Mouse (Mus musculus) liver, adult 2 months (tissue): ENCODE data around the gene Secisbp2. TPM values are rescaled to one million over a fixed set of nuclear protein-coding genes. Genes with fewer than 3 reads are reported as not detected.
A peak's percentile ranks its signal among the peaks of the same experiment; 100 is the strongest.

Source experiments
- DNase-seq: peaks from one replicate; pipeline ENCODE4 v3.0.0-alpha.2; 2011; ENCODE audit warnings: low read depth, low spot score; ENCODE audit errors: extremely low read depth
- H3K27ac ChIP-seq: fragments of 200-500 bp; replicated peaks from 2 replicates; pipeline ENCODE4 v1.5.1; 2012; ENCODE audit warnings: low read depth, mild to moderate bottlenecking, control low read depth, inconsistent platforms, low read length; ENCODE audit not compliant: insufficient read depth
- H3K27me3 ChIP-seq: fragments of 200-500 bp; 2 replicates; pipeline ENCODE4 v1.6.1; 2012; ENCODE audit warnings: mild to moderate bottlenecking, moderate library complexity, low read length, inconsistent platforms; ENCODE audit not compliant: control insufficient read depth, insufficient read depth
- H3K36me3 ChIP-seq: fragments of 200-500 bp; 2 replicates; pipeline ENCODE4 v1.6.1; 2012; ENCODE audit warnings: low read length, inconsistent platforms; ENCODE audit not compliant: control insufficient read depth, insufficient read depth
- H3K4me1 ChIP-seq: fragments of 200-500 bp; 2 replicates; pipeline ENCODE4 v1.6.1; 2011; ENCODE audit warnings: low read length; ENCODE audit not compliant: control insufficient read depth, insufficient read depth
- H3K4me3 ChIP-seq: fragments of 200-500 bp; 2 replicates; pipeline ENCODE4 v1.5.1; 2011; ENCODE audit warnings: low read depth, mild to moderate bottlenecking, control low read depth, low read length, moderate library complexity; ENCODE audit not compliant: insufficient read depth
- H3K79me2 ChIP-seq: fragments of 200-500 bp; 2 replicates; pipeline ENCODE4 v1.6.1; 2012; ENCODE audit warnings: inconsistent platforms, mild to moderate bottlenecking, low read length, moderate library complexity; ENCODE audit not compliant: control insufficient read depth, insufficient read depth
- H3K9ac ChIP-seq: fragments of 200-500 bp; 2 replicates; pipeline ENCODE4 v1.6.1; 2012; ENCODE audit warnings: low read depth, mild to moderate bottlenecking, control low read depth, inconsistent platforms, low read length
- CTCF ChIP-seq: fragments of 200-500 bp; IDR thresholded peaks from 2 replicates; pipeline ENCODE4 v1.5.1; 2011; ENCODE audit warnings: low read depth, low read length, control low read depth
- POLR2A ChIP-seq: fragments of 200-500 bp; IDR thresholded peaks from 2 replicates; pipeline ENCODE4 v1.6.1; 2011; ENCODE audit warnings: low read length, control low read depth; ENCODE audit not compliant: insufficient read depth; ENCODE audit errors: extremely low read depth
- WGBS: fragments of 180-500 bp; shearing (Covaris S2); methylation state at CpG from one replicate; pipeline ENCODE4 v1.1.7; 2018; 5-methylcytosine and 5-hydroxymethylcytosine counted together
- polyA plus RNA-seq: library from polyadenylated mRNA; depleted of rRNA; stranded (reverse); fragments of >200 nt; gene quantifications from 2 replicates; pipeline ENCODE4 v1.2.3, GENCODE M21; 2012
- total RNA-seq: library from RNA; depleted of rRNA; stranded (reverse); fragments of >200 nt; gene quantifications from 2 replicates; pipeline ENCODE4 v1.2.3, GENCODE M21; 2014

Gene Secisbp2
- total and polyA plus RNA-seq, 2 experiments, result 9.0 to 13.6 TPM

- no peak for DNase-seq
- TF ChIP-seq CTCF, result no peak
- no peak for TF ChIP-seq POLR2A
- Histone ChIP-seq H3K4me3 (no peak overlapping the region), H3K79me2 (no peaks in the 10 kb centered on the region), H3K4me1 (no peaks in the 10 kb centered on the region), H3K27me3 (no peaks in the 10 kb centered on the region), H3K9ac (no peak overlapping the region), H3K36me3 (peaks cover 45% of the 10 kb centered on the region), H3K27ac (no peak overlapping the region)
- WGBS, result 80% methylated on average over 4 of the region's 4 CpGs
Measured at GRCm38 (mm10) chr13:51676641-51677040, 25.1 kb downstream of the Secisbp2 start.

- H3K4me1 ChIP-seq, result no peaks in the 10 kb centered on the region
- H3K27me3 ChIP-seq, result no peaks in the 10 kb centered on the region
- H3K79me2 ChIP-seq, result no peaks in the 10 kb centered on the region
- H3K4me3 ChIP-seq, result no peak overlapping the region
- WGBS, result 94% methylated on average over 12 of the region's 12 CpGs
- H3K27ac ChIP-seq, result no peak overlapping the region
- DNase-seq, result no peak
- H3K36me3 ChIP-seq, result peaks cover 46% of the 10 kb centered on the region; the same call in 1 of the 2 replicates
- H3K9ac ChIP-seq, result no peak overlapping the region
- TF ChIP-seq CTCF (no peak), POLR2A (no peak)
Measured at GRCm38 (mm10) chr13:51677041-51677440, 25.5 kb downstream of the Secisbp2 start.

- WGBS, result 97% methylated on average over 7 of the region's 7 CpGs
- Histone ChIP-seq H3K27ac (no peak overlapping the region), H3K4me3 (no peak overlapping the region), H3K4me1 (no peaks in the 10 kb centered on the region), H3K27me3 (no peaks in the 10 kb centered on the region), H3K9ac (no peak overlapping the region), H3K36me3 (peaks cover 51% of the 10 kb centered on the region; the same call in 1 of the 2 replicates), H3K79me2 (no peaks in the 10 kb centered on the region)
- TF ChIP-seq POLR2A (no peak), CTCF (no peak)
- DNase-seq, result no peak
Measured at GRCm38 (mm10) chr13:51677630-51678185, 26.2 kb downstream of the Secisbp2 start.

GRCm38 (mm10) chr13:51678687-51679086 lies 27.2 kb downstream of the Secisbp2 start:
- H3K36me3 ChIP-seq, result peaks cover 51% of the 10 kb centered on the region
- WGBS, result 95% methylated on average over 6 of the region's 6 CpGs
- no peak for DNase-seq
- H3K9ac ChIP-seq, result no peak overlapping the region
- no peak overlapping the region for H3K4me3 ChIP-seq
- no peak overlapping the region for H3K27ac ChIP-seq
- H3K27me3 ChIP-seq, result no peaks in the 10 kb centered on the region
- TF ChIP-seq POLR2A (no peak), CTCF (no peak)
- H3K4me1 ChIP-seq, result no peaks in the 10 kb centered on the region
- no peaks in the 10 kb centered on the region for H3K79me2 ChIP-seq

GRCm38 (mm10) chr13:51679332-51679731 lies 27.8 kb downstream of the Secisbp2 start:
- H3K27ac ChIP-seq, result no peak overlapping the region
- no peak for DNase-seq
- peaks cover 54% of the 10 kb centered on the region for H3K36me3 ChIP-seq
- no peak overlapping the region for H3K4me3 ChIP-seq
- H3K4me1 ChIP-seq, result no peaks in the 10 kb centered on the region
- H3K27me3 ChIP-seq, result no peaks in the 10 kb centered on the region
- no peak overlapping the region for H3K9ac ChIP-seq
- H3K79me2 ChIP-seq, result no peaks in the 10 kb centered on the region
- 80% methylated on average over 4 of the region's 4 CpGs for WGBS
- TF ChIP-seq POLR2A (no peak), CTCF (no peak)

GRCm38 (mm10) chr13:51681076-51681475 lies 29.6 kb downstream of the Secisbp2 start:
- H3K27me3 ChIP-seq, result no peaks in the 10 kb centered on the region
- H3K79me2 ChIP-seq, result no peaks in the 10 kb centered on the region
- no peaks in the 10 kb centered on the region for H3K4me1 ChIP-seq
- no peak overlapping the region for H3K4me3 ChIP-seq
- no peak for TF ChIP-seq POLR2A
- TF ChIP-seq CTCF, result no peak
- no peak overlapping the region for H3K9ac ChIP-seq
- peak; percentile 8 for DNase-seq
- H3K27ac ChIP-seq, result no peak overlapping the region
- H3K36me3 ChIP-seq, result peaks cover 56% of the 10 kb centered on the region
- WGBS, result 84% methylated on average over 5 of the region's 5 CpGs
